Mouse (Mus musculus) cerebellum, adult (tissue): ENCODE data around the gene Lpxn.

ENCODE experiments used
- ATAC-seq: cut with Nextera tagmentation; 2 replicates; pipeline ENCODE4 v1.9.2; 2017; ENCODE audit warnings: mild to moderate bottlenecking, moderate library complexity, mixed read lengths; ENCODE audit not compliant: insufficient number of reproducible peaks, low FRiP score, low TSS enrichment

The Lpxn gene

DNA sequence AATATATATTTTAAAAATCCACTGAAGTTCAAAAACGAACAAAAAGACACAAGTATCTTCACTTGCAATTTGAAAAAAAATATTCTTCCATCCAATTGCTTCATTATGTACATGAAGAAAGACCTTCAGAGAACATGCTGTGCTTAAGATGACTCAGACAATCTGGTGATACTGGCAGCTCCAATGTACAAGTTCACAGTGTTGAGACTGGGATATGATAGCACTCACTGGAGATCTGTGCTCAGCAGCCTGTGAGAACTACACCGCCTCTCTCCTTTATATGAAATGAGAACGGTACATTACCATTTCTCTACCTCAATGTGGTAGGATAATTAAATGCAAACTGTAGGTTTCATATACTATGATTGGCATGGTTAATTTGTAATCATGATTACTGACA, 6.8 kb downstream of the Lpxn start:
- ATAC-seq, result no peak

DNA sequence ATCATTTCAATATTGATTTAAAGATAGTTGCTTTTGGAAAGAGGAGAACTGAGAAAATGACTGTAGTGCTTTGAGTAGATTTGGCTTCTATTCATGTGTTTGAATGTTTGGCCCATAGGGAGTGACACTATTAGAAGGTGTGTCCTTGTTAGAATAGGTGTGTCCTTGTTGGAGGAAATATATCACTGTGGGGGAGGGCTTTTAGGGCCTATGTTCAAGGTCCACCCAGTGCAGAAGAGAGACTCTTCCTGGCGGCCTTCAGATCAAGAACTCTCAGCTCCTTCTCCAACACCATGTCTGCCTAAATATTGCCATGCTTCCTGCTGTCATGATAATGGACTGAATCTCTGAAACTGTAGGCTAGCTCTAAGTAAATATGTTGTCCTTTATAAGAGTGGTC, 8.2 kb downstream of the Lpxn start:
- no peak for ATAC-seq

DNA sequence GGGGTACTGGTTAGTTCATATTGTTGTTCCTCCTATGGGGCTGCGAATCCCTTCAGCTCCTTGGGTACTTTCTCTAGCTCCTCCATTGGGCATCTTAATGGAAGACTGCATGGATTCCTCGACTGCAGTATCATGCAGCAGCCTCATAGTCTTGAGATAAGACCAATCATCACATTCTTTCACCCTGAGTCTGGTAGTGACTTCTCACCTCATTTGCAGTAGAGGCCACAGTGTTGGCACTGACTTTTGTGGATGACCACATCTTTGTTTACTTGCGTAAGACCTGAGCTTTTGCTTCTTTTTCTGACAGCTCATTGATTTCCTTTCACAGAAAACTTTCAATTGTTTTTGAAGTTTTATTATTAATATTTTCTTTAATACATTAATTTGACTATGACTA, 9.7 kb downstream of the Lpxn start:
- no peak for ATAC-seq

DNA sequence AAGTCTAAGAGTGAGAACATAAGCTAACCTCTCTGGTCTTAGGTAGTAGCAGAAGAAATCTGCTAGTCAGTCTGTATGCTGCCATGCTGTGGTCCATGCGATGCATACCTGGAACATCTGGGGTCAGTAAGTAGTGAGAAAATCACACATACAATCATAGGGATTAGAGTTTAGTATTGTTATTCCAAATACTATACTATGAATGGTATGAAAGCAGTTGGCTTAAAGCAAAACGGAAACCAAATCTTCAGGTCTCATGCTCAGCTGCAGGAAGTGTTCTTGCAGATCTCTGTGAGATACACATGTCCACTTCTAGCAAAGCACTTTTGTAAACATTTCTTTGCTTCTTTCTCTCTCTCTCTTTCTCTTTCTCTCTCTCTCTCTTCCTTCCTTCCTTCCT, 10.2 kb downstream of the Lpxn start:
- no peak for ATAC-seq

DNA sequence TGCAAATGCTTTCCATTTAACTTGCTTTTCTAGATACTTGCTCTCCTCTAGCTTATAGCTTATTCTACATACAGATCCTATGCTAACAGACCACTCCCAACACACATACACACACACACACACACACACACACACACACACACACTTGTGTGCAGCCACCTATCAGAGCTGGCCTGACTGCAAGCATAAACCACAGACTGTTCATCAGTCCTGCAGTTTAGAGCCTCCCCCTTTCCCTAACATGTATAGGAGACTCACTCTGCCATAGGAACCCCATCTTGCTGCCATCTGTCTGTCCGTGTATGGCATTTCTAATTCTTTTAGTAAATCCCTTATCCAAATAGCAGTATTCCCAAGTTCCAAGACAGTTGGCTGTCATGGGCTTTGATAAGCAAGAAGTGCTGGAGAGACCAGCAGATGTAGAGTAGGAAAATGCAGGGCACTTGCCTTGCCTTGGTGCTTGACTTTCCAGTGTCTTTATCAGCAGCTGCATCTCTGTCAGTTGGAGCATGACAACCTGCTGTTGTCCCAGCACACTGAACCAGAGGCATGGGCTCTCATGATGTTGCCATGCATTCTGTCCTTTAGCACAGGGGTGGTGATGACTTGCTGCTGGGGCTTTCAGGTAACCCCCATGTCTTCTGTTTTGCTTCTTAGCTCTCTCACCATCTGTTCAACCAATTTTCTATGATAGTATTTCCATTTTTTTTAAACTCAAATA, 16.8 kb downstream of the Lpxn start:
- no peak for ATAC-seq

DNA sequence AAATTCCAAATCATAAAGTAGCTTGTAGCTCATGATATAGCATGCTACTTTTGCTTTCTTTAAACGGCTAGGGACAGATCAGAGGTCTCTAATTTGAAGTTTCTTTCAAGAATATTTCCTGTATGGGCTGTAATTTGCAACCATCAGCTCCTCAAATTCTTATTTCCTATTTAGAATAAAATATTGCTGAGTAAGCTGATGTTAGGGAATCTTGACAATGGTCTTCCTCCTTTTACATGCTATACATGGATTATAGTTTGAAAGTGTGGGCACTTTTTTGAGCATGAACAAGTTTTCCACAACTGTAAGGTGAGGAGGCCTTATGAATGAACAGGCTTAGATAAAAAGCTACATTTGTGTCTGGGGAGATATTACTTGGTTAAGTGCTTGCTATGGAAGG, 17.9 kb downstream of the Lpxn start:
- ATAC-seq, result no peak

DNA sequence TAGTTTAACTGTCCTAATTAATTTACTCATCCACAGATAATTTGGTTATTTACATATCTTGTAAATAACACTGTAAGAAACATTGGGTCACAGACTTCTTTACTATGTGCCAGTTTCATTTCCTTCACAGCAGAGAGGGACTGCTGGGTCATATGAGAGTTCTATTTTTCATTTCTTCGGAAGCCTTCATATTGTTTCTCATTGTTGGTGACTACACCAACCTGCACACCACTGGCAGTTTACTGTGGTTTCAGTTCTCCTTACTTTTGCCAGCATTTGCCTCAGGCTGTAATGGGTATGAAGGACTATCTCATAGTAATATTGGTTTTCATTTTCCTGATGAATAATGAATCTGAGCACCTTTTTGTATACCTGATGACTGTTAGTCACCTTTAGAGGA, 22.5 kb downstream of the Lpxn start:
- ATAC-seq, result no peak

DNA sequence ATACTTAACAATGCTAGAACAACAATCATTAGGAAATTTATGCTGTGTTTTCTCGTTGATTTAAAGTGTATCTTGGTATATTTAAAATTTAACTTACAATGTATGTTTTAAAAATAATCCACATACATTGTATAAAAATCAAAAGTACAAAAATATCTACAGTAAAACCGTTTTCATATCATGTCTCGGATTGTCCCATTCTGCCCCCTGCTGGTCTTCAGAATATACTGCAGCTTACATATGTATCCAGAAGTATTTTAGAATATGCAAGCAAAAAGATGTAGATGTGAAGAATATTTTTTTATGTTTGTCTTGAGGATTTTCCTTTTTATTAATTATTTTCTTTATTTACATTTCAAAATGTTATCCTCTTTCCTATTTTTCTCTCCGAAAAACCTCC, 24.4 kb downstream of the Lpxn start:
- ATAC-seq, result no peak

DNA sequence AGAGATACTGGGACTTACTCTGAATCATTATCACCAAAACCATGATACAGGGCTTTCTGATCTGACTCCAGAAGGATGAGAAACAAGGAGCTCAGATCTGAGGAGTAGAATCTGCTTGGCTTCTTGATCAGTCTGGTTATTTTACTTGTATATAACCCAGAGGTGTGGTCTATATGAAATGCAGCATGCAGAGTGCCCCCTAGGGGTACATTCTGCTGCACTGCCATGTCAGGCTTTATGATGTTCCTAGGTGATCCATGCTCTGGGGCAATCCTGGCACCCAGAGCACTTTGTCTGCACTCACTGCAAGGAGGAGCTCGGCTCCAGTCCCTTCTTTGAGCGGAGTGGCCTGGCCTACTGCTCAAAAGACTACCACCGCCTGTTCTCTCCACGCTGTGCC, 28.6 kb downstream of the Lpxn start:
- ATAC-seq, result no peak

DNA sequence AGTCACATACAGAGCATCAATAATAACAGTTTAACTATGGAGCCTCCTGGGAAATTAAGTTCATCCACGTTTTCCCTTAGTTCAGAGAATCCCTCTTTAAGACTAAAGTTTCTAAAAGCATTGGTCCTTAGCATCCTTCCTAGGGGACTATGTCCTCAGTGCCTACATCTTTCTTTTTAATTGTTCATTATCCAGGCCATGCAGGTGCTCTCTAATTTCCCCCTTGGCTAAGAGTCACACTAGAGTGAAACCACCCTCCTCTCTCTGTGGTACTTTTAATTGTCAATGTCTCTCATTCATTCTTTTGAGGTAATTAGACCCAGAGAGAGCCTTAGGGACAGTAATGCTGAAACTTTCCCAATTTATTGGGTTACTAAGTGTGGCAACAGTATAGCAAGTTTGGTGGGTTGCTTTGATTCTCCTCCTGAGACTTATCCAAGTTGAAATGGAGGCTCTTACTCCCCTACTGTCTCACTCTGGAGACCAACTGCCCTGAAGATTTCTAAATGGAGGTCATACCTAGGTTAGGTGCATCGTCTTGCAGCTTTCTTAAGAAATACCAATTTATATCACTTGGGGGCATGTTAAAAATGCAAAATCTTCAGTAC, 34.9 kb downstream of the Lpxn start:
- no peak for ATAC-seq

DNA sequence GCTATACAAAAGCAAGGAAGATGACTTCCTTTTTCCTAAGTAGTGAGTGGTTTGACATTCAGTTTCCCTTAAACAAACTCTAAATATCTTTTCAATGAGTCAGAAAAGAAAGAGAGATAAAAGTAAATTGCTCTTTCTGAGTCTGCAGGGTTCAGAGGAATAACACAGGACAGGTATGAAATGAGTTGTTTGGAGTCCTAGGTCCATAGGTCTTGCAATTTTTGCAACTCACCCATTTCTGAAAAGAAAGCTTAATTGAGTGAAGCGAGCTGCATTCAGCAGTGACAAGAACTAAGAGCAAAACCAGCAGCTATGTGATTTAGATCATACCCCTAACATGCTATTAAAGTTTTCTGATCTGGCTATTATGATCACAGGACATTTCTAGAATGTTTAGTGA, 35.6 kb downstream of the Lpxn start:
- ATAC-seq, result no peak

DNA sequence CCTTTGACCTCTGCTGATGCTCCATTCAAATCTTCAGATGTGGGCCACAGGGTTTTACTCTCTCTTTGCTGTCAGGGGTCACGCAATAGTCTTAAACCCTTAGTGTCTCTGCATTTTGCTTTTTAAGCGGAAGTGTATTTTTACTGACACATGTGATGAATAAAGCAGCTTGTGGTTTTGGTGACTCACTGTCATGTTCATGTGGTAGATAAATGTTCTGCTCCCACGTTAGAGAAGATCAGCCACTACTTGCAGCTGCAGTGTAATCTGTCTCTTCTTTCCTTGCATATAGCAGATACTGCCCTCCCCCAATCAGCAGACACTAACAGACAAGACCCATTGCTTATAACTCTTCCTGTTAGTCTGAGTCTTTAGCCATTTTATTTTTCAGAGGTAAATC, 37.6 kb downstream of the Lpxn start:
- no peak for ATAC-seq

DNA sequence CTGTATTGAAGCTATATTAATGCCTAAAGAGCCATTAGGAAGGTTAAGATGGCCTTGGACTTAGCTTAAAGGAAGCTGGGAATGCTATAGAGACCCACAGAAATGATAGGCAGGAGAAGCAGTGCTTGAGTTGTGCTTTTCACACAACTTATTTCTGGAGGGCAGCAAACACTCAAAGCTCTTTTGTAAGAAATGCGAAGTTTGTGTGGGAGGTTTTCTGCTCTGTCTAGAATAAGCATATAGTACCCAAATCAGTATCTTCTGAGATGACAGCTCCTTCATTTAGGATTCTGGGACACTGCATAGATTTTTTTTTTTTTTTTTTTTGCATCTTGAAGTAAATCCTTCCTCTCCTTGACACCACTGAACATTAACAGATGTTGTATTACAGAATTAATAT, 42.5 kb downstream of the Lpxn start:
- ATAC-seq, result no peak

DNA sequence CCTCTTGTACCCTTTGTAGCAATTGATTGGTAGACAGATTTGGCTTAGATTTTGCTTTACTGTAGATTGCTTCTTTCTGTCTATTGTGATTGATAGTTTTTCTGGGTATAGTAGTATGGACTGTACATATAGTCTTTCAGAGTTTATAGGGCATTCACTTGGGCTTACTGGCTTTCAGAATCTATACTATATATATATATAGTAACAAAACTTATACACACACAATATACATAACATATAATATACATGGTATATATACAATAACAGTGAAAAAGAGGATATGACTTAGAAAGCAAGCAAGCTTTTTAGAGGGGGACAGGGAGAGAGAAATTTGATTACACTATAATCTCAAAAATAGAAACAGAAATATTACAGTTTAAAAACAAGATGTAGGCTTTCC, 50.4 kb downstream of the Lpxn start, which contains the start of gene Gm5244:
Gene Gm5244 (plus strand): TSS at position 301 of the 400 bp plus-strand sequence.
- no peak for ATAC-seq

DNA sequence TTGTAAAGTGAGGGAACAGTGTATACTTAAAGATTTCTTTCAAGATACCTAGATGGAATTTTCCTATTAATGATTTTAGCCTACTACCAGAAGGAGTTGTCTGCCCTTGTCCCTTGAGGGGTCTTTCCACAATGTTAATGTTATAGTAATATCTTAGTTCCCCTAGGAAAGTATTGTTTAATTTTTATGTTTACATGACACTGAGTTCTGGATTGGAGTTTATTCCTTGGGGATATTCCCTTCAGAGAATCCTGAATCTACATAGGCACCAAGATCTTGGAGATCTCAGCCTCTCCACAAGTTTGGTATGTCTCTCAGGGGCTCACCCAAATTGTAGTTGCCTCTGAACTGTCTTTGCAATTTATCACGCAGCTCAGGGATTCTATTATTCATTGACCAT, 61.0 kb downstream of the Lpxn start, which contains the start of gene Olfr1444:
Gene Olfr1444 (plus strand): TSS at position 301 of the 400 bp plus-strand sequence.
- no peak for ATAC-seq
